Mouse (Mus musculus): ENCODE results near the gene Fbxl3. TPM values are rescaled to one million over a fixed set of nuclear protein-coding genes. Genes with fewer than 3 reads are reported as not detected.
A peak's percentile ranks its signal among the peaks of the same experiment; 100 is the strongest.

Fbxl3 gene
- total RNA-seq, 2 experiments from 2014 or later: 45.2 to 47.0 TPM

- intact Hi-C loops (cut with DNase I): no loop called here
- peak; percentile 65 to 68 for DNase-seq
These were observed 48.1 kb downstream of the Fbxl3 start for GRCm38 (mm10) chr14:103051159-103051769.

GRCm38 (mm10) chr14:103048292-103049086, 50.9 kb downstream of the Fbxl3 start:
- DNase-seq: no peak
- intact Hi-C loops (cut with DNase I): loop anchor here (2.0 kb wide), 1 partner anchor 36 kb away; no protein-coding TSS in a partner anchor

- no peak for DNase-seq
- intact Hi-C loops (cut with DNase I): no loop called here
These were observed 52.7 kb downstream of the Fbxl3 start, which contains the start of gene Acod1 for GRCm38 (mm10) chr14:103046677-103047076. Gene Acod1, plus strand, starts transcription at chr14:103046977.

- no peak for DNase-seq
- intact Hi-C loops (cut with DNase I): no loop called here
These were observed 62.4 kb downstream of the Fbxl3 start for GRCm38 (mm10) chr14:103037016-103037415.

- intact Hi-C loops (cut with DNase I): no loop called here
- no peak for DNase-seq
These were observed 65.3 kb downstream of the Fbxl3 start for GRCm38 (mm10) chr14:103034076-103034475.

- intact Hi-C loops (cut with DNase I): no loop called here
- DNase-seq: no peak
These were observed 66.0 kb downstream of the Fbxl3 start for GRCm38 (mm10) chr14:103033271-103033823.

Other genes with a start within 250 kb of the Fbxl3 start
- gene Kctd12, start 116.9 kb downstream of the Fbxl3 start, total RNA-seq (2021): 1 to 10 TPM; 7.1 to 7.3 TPM
- gene Acod1, start 52.6 kb downstream of the Fbxl3 start, total RNA-seq (2021): not detected
- gene Cln5, start 29.4 kb downstream of the Fbxl3 start, total RNA-seq (2021): 1 to 10 TPM; 8.7 to 8.9 TPM
- gene Mycbp2, start 247.2 kb upstream of the Fbxl3 start, total RNA-seq (2021): 10 to 100 TPM; 22.5 to 26.0 TPM

Data from gastrocnemius, postnatal 36 days (tissue).